Mouse (Mus musculus) cortical plate, adult 2 months (tissue): Measurements from ENCODE around the gene Acot8.

Experiments
- CTCF ChIP-seq: fragments of 200-500 bp; IDR thresholded peaks from 2 replicates; pipeline ENCODE4 v1.5.1; 2011; ENCODE audit warnings: mild to moderate bottlenecking, control low read depth, low read length; ENCODE audit not compliant: insufficient read depth; ENCODE audit errors: extremely low read depth
- POLR2A ChIP-seq: fragments of 200-500 bp; IDR thresholded peaks from 2 replicates; pipeline ENCODE4 v1.6.1; 2011; ENCODE audit warnings: mild to moderate bottlenecking, low read length, control low read depth; ENCODE audit not compliant: insufficient read depth; ENCODE audit errors: extremely low read depth

DNA sequence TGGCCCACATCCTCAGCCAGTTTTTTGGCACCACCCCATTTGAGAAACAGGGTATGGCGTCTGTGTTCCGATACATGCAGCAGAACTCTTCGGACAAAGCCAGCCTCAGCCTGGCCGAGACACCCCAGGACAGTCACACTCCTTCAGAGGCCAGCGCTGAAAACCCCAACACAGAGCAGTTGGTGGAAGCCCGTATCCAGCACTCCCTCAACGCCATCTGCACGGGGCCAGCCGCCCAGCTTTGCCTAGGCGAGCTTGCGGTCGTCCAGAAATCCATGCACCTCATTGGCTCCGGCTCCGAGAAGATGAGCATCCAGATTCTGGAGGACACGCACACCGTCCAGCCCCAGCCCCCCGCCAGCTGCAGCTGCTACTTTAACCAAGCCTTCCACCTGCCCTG, 20.8 kb upstream of the Acot8 start:
- TF ChIP-seq CTCF: no peak
- TF ChIP-seq POLR2A: no peak
